Mouse (Mus musculus) spleen, adult 12 weeks (tissue): Measurements from ENCODE around the gene Baiap3.

Experiments
- DNase-seq: peaks from one replicate; pipeline ENCODE4 v3.0.0; 2022; ENCODE audit warnings: low spot score

The Baiap3 gene

GRCm38 (mm10) chr17:25256140-25256754 lies at the start of gene Baiap3:
Baiap3 (minus strand) TSS chr17:25256364.
- no peak for DNase-seq

- no peak for DNase-seq
Measured at GRCm38 (mm10) chr17:25298094-25298493, 41.9 kb upstream of the Baiap3 start, which contains the start of gene Prss34. Prss34 (plus strand) TSS chr17:25298394.

GRCm38 (mm10) chr17:25294111-25294510 lies 37.9 kb upstream of the Baiap3 start:
- DNase-seq, result no peak

GRCm38 (mm10) chr17:25293495-25293894 lies 37.3 kb upstream of the Baiap3 start:
- no peak for DNase-seq

- DNase-seq, result no peak
Measured at GRCm38 (mm10) chr17:25290411-25290810, 34.2 kb upstream of the Baiap3 start.

- no peak for DNase-seq
Measured at GRCm38 (mm10) chr17:25288842-25289241, 32.7 kb upstream of the Baiap3 start.

- peak; percentile 53 for DNase-seq
Measured at GRCm38 (mm10) chr17:25285033-25285432, 28.9 kb upstream of the Baiap3 start.

GRCm38 (mm10) chr17:25282133-25282532 lies 26.0 kb upstream of the Baiap3 start:
- peak; percentile 17 for DNase-seq

GRCm38 (mm10) chr17:25275833-25276232 lies 19.7 kb upstream of the Baiap3 start:
- no peak for DNase-seq

- no peak for DNase-seq
Measured at GRCm38 (mm10) chr17:25274571-25275346, 18.6 kb upstream of the Baiap3 start, which contains the start of gene Ube2i. Ube2i (minus strand) TSS chr17:25274622.

GRCm38 (mm10) chr17:25273706-25274501 lies 17.7 kb upstream of the Baiap3 start:
- peak; percentile 94 for DNase-seq

- DNase-seq, result peak; percentile 92
Measured at GRCm38 (mm10) chr17:25272951-25273705, 17.0 kb upstream of the Baiap3 start.

- DNase-seq, result peak; percentile 42
Measured at GRCm38 (mm10) chr17:25272326-25272725, 16.2 kb upstream of the Baiap3 start.

GRCm38 (mm10) chr17:25270795-25271335 lies 14.7 kb upstream of the Baiap3 start:
- DNase-seq, result no peak

GRCm38 (mm10) chr17:25264453-25264852 lies 8.3 kb upstream of the Baiap3 start:
- DNase-seq, result no peak

- no peak for DNase-seq
Measured at GRCm38 (mm10) chr17:25257804-25258261, 1.7 kb upstream of the Baiap3 start.

- no peak for DNase-seq
Measured at GRCm38 (mm10) chr17:25255110-25255509, 1.1 kb downstream of the Baiap3 start.

GRCm38 (mm10) chr17:25253760-25254159 lies 2.4 kb downstream of the Baiap3 start:
- no peak for DNase-seq

- no peak for DNase-seq
Measured at GRCm38 (mm10) chr17:25252643-25253042, 3.5 kb downstream of the Baiap3 start.

GRCm38 (mm10) chr17:25250181-25250835 lies 5.9 kb downstream of the Baiap3 start:
- no peak for DNase-seq
